Mouse (Mus musculus) liver, postnatal 0 days (tissue): Measurements from ENCODE around the gene Syt17.

Experiments
- CTCF ChIP-seq: sonication (generic); IDR thresholded peaks from 2 replicates; pipeline ENCODE4 v1.5.1; 2016; ENCODE audit warnings: antibody characterized with exemption, low read depth
- EP300 ChIP-seq: IDR thresholded peaks from 2 replicates; pipeline ENCODE4 v1.6.1; 2016; ENCODE audit warnings: antibody characterized with exemption, low read depth, mild to moderate bottlenecking

GRCm38 (mm10) chr7:118437101-118437802 lies 10.8 kb downstream of the Syt17 start:
- TF ChIP-seq CTCF (peak; percentile 81), EP300 (no peak)
